Mouse (Mus musculus): Measurements from ENCODE around the gene Slc9a4.

- TF ChIP-seq CTCF (IDR thresholded peaks at IDR 0.05; ENCODE audit: control insufficient read depth, insufficient read depth, insufficient replicate concordance, low read depth, low read length) (no peak), POLR2A (IDR thresholded peaks at IDR 0.05; ENCODE audit: control insufficient read depth, low read depth, low read length) (no peak)
These were observed 6.9 kb downstream of the Slc9a4 start for GRCm38 (mm10) chr1:40586776-40587175.
